Mouse (Mus musculus) yolk sac, embryonic 10.5 days (tissue): ENCODE measurements around the gene Kctd13.
"Not testable (repeated sequence)": the region's sequence is repeated elsewhere in the genome, so short reads cannot be mapped to it uniquely, and the experiment has no call there.

Experiments used
- DNase-seq: peaks from one replicate; pipeline ENCODE4 v3.0.0-alpha.2; 2017; ENCODE audit warnings: low spot score

Gene Kctd13

GRCm38 (mm10) chr7:126928384-126929037 is at the start of gene Kctd13:
TSS of gene Kctd13 (plus strand) at chr7:126928879.
- DNase-seq: peak; percentile 92

- DNase-seq: no peak
These were observed 47.6 kb upstream of the Kctd13 start for GRCm38 (mm10) chr7:126881040-126881439.

- DNase-seq: peak; percentile 30
These were observed 44.9 kb upstream of the Kctd13 start for GRCm38 (mm10) chr7:126883731-126884181.

- peak; percentile 99 for DNase-seq
These were observed 44.2 kb upstream of the Kctd13 start, which contains the start of gene Taok2 for GRCm38 (mm10) chr7:126884286-126885164. TSS of gene Taok2 (minus strand) at chr7:126884703.

GRCm38 (mm10) chr7:126887281-126887680 is 41.4 kb upstream of the Kctd13 start:
- DNase-seq: no peak

- no peak for DNase-seq
These were observed 39.8 kb upstream of the Kctd13 start for GRCm38 (mm10) chr7:126888852-126889251.

- DNase-seq: no peak
These were observed 31.8 kb upstream of the Kctd13 start for GRCm38 (mm10) chr7:126896912-126897311.

- no peak for DNase-seq
These were observed 31.1 kb upstream of the Kctd13 start for GRCm38 (mm10) chr7:126897390-126898101.

GRCm38 (mm10) chr7:126898102-126898990 is 30.3 kb upstream of the Kctd13 start:
- peak; percentile 91 for DNase-seq

GRCm38 (mm10) chr7:126899781-126900180 is 28.9 kb upstream of the Kctd13 start:
- DNase-seq: not testable (repeated sequence)

GRCm38 (mm10) chr7:126905590-126905989 is 23.1 kb upstream of the Kctd13 start:
- DNase-seq: no peak

- DNase-seq: no peak
These were observed 13.8 kb upstream of the Kctd13 start for GRCm38 (mm10) chr7:126914844-126915243.

GRCm38 (mm10) chr7:126918356-126918755 is 10.3 kb upstream of the Kctd13 start:
- not testable (repeated sequence) for DNase-seq

- DNase-seq: no peak
These were observed 8.7 kb upstream of the Kctd13 start for GRCm38 (mm10) chr7:126919973-126920372.

- peak; percentile 14 for DNase-seq
These were observed 7.1 kb upstream of the Kctd13 start for GRCm38 (mm10) chr7:126921563-126921962.

GRCm38 (mm10) chr7:126922624-126923060 is 6.0 kb upstream of the Kctd13 start, which contains the start of gene Tmem219:
TSS of gene Tmem219 (minus strand) at chr7:126922917.
- peak; percentile 71 for DNase-seq

- DNase-seq: no peak
These were observed 4.7 kb upstream of the Kctd13 start for GRCm38 (mm10) chr7:126923999-126924398.

GRCm38 (mm10) chr7:126926299-126926698 is 2.4 kb upstream of the Kctd13 start:
- DNase-seq: no peak

GRCm38 (mm10) chr7:126929046-126929445 is 367 bp downstream of the Kctd13 start:
- DNase-seq: no peak

- no peak for DNase-seq
These were observed 4.0 kb downstream of the Kctd13 start for GRCm38 (mm10) chr7:126932652-126933051.

- no peak for DNase-seq
These were observed 12.5 kb downstream of the Kctd13 start for GRCm38 (mm10) chr7:126941171-126941570.
